11 mouse cellular contexts compared by ENCODE assay signal in genomic region chr5:142024448-142024847, GRCm38 (mm10).
DNase-seq lines count a peak whose midpoint lies in the region; ATAC-seq and TF ChIP-seq lines count a peak whose summit lies in the region.
"Had no signal": no experiment of that assay in that cellular context is flagged by ENCODE, and none has a peak within 500 bp of the region (broad histone marks: within the 10 kb centered on the region; RNA-seq: fewer than 3 reads in every experiment).

No protein-coding gene starts in this region.

- TF ChIP-seq EP300 in liver, postnatal 0 days (IDR thresholded peaks at IDR 0.05; ENCODE audit: low read depth) = no peak

- no peak for TF ChIP-seq POLR2A in thymus, adult 2 months (IDR thresholded peaks at IDR 0.05; ENCODE audit: control insufficient read depth, extremely low read depth, insufficient read depth, low read length, poor library complexity)

- no peaks in the 10 kb centered on the region for H3K27me3 ChIP-seq in liver, postnatal 0 days (ENCODE audit: insufficient read depth, low read length)
- no peaks in the 10 kb centered on the region for H3K27me3 ChIP-seq in intestine, embryonic 16.5 days (replicated peaks; ENCODE audit: control insufficient read depth, insufficient read depth, low read length)
- no peaks in the 10 kb centered on the region for H3K27me3 ChIP-seq in thymus, adult 2 months (ENCODE audit: control insufficient read depth, insufficient read depth, low read length)
- H3K27me3 ChIP-seq: heart, embryonic 13.5 days; neural tube, embryonic 12.5 days had no signal

- no peak overlapping the region for H3K4me3 ChIP-seq in liver, postnatal 0 days (ENCODE audit: low read depth, low read length)
- H3K4me3 ChIP-seq in intestine, embryonic 16.5 days (ENCODE audit: low read length) = no peak overlapping the region
- H3K4me3 ChIP-seq in thymus, adult 2 months (ENCODE audit: control insufficient read depth, insufficient read depth, low read length) = no peak overlapping the region
- H3K4me3 ChIP-seq: heart, embryonic 13.5 days; neural tube, embryonic 12.5 days had no signal

- ATAC-seq in liver, postnatal 0 days = no peak
- peak; percentile 40; the same call in 1 of the 2 replicates for ATAC-seq in intestine, embryonic 16.5 days
- ATAC-seq in granulocyte monocyte progenitor cell, adult 5-6 weeks (replicated peaks; ENCODE audit: poor library complexity, severe bottlenecking) = no peak
- ATAC-seq in monocyte, adult 5-6 weeks (replicated peaks; ENCODE audit: insufficient number of reproducible peaks, low FRiP score, low TSS enrichment, poor library complexity, severe bottlenecking) = no peak

- TF ChIP-seq CTCF in liver, postnatal 0 days (IDR thresholded peaks at IDR 0.05; ENCODE audit: low read depth) = no peak
- TF ChIP-seq CTCF in thymus, adult 2 months (IDR thresholded peaks at IDR 0.05; ENCODE audit: borderline replicate concordance, control insufficient read depth, extremely low read depth, insufficient read depth, low read length, poor library complexity) = no peak

- WGBS in liver, postnatal 0 days (ENCODE audit: insufficient replicate concordance) = 49% methylated on average over 12 of the region's 12 CpGs
- WGBS in intestine, embryonic 16.5 days = 49% methylated on average over 12 of the region's 12 CpGs
- 58% methylated on average over 12 of the region's 12 CpGs for WGBS in thymus, adult 2 months

- H3K4me1 ChIP-seq in liver, postnatal 0 days (ENCODE audit: insufficient read depth) = no peaks in the 10 kb centered on the region
- no peaks in the 10 kb centered on the region for H3K4me1 ChIP-seq in intestine, embryonic 16.5 days (ENCODE audit: control insufficient read depth, insufficient read depth, low read length)
- 0 out of 2 replicates have a peak, but pooled peaks cover 3% of the 10 kb centered on the region for H3K4me1 ChIP-seq in thymus, adult 2 months (replicated peaks; ENCODE audit: control insufficient read depth, insufficient read depth, low read length)
- H3K4me1 ChIP-seq: heart, embryonic 13.5 days; neural tube, embryonic 12.5 days had no signal

- H3K36me3 ChIP-seq in liver, postnatal 0 days (replicated peaks; ENCODE audit: insufficient read depth, low read length) = no peaks in the 10 kb centered on the region
- H3K36me3 ChIP-seq in intestine, embryonic 16.5 days (ENCODE audit: control insufficient read depth, insufficient read depth, low read length) = no peaks in the 10 kb centered on the region
- no peaks in the 10 kb centered on the region for H3K36me3 ChIP-seq in thymus, adult 2 months (ENCODE audit: control insufficient read depth, insufficient read depth, low read length)
- H3K36me3 ChIP-seq: heart, embryonic 13.5 days; neural tube, embryonic 12.5 days had no signal

- H3K27ac ChIP-seq in liver, postnatal 0 days (ENCODE audit: low read depth) = no peak overlapping the region
- H3K27ac ChIP-seq in intestine, embryonic 16.5 days (ENCODE audit: low read length) = no peak overlapping the region
- no peak overlapping the region for H3K27ac ChIP-seq in thymus, adult 2 months (ENCODE audit: control insufficient read depth, insufficient read depth, low read length)
- H3K27ac ChIP-seq: heart, embryonic 13.5 days; neural tube, embryonic 12.5 days had no signal

- no peak overlapping the region for H3K4me2 ChIP-seq in liver, postnatal 0 days (ENCODE audit: low read depth, low read length)
- no peak overlapping the region for H3K4me2 ChIP-seq in intestine, embryonic 16.5 days (ENCODE audit: low read depth, low read length)
- H3K4me2 ChIP-seq: heart, embryonic 13.5 days; neural tube, embryonic 12.5 days had no signal

- H3K9ac ChIP-seq in liver, postnatal 0 days (replicated peaks) = no peak overlapping the region
- H3K9ac ChIP-seq in intestine, embryonic 16.5 days (ENCODE audit: low read depth, low read length) = no peak overlapping the region
- H3K9ac ChIP-seq: heart, embryonic 13.5 days; neural tube, embryonic 12.5 days had no signal

- H3K9me3 ChIP-seq in liver, postnatal 0 days (ENCODE audit: low read length) = no peaks in the 10 kb centered on the region; the same call in 1 of the 2 replicates
- no peaks in the 10 kb centered on the region for H3K9me3 ChIP-seq in intestine, embryonic 16.5 days (ENCODE audit: control insufficient read depth, low read length)
- H3K9me3 ChIP-seq: heart, embryonic 13.5 days; neural tube, embryonic 12.5 days had no signal

- peak; percentile 4 for DNase-seq in adrenal gland, adult 8-10 months
- DNase-seq in adrenal gland, postnatal 25 days = no peak
- peak; percentile 5 for DNase-seq in liver
- no peak for DNase-seq in liver, postnatal 0 days
- DNase-seq in thymus, adult 2 months = peak; percentile 34
- DNase-seq: right cerebral cortex, postnatal 4 days had no signal

Comparison
In these comparisons a context has a peak if more than half of its experiments do, and no peak if none do; other contexts are left out.
1. DNase-seq: peak in adrenal gland, adult 8-10 months (single experiment), liver (single experiment) and thymus, adult 2 months (single experiment); none in adrenal gland, postnatal 25 days (single experiment) and liver, postnatal 0 days (single experiment).